Mouse (Mus musculus): Measurements from ENCODE around the gene Ttll3. TPM values are rescaled to one million over a fixed set of nuclear protein-coding genes. Genes with fewer than 3 reads are reported as not detected.

The Ttll3 gene
- polyA plus RNA-seq, 1 experiment: 14.9 TPM

GRCm38 (mm10) chr6:113402094-113402493 lies 13.0 kb downstream of the Ttll3 start:
- peaks cover 2% of the 10 kb centered on the region; the same call in 1 of the 2 replicates for H3K4me1 ChIP-seq (ENCODE audit: control insufficient read depth, insufficient read depth, insufficient read length, low read length)
- peaks cover 27% of the 10 kb centered on the region for H3K36me3 ChIP-seq (ENCODE audit: control insufficient read depth, insufficient read depth, low read length)
- TF ChIP-seq CTCF (IDR thresholded peaks at IDR 0.05; ENCODE audit: extremely low read depth, insufficient read length, insufficient replicate concordance, low read depth, low read length) (no peak), POLR2A (IDR thresholded peaks at IDR 0.05; ENCODE audit: low read depth, low read length) (no peak)
- WGBS: 95% methylated on average over 13 of the region's 13 CpGs
- no peaks in the 10 kb centered on the region for H3K27me3 ChIP-seq (ENCODE audit: control insufficient read depth, insufficient read depth, low read length)
- no peak overlapping the region for H3K4me3 ChIP-seq (ENCODE audit: low read depth, low read length)
- H3K27ac ChIP-seq (ENCODE audit: insufficient read depth, low read depth, low read length): no peak overlapping the region

- WGBS: 60% methylated on average over 12 of the region's 12 CpGs
- Histone ChIP-seq H3K27ac (ENCODE audit: insufficient read depth, low read depth, low read length) (no peak overlapping the region), H3K4me1 (ENCODE audit: control insufficient read depth, insufficient read depth, insufficient read length, low read length) (peaks cover 2% of the 10 kb centered on the region; the same call in 1 of the 2 replicates), H3K4me3 (ENCODE audit: low read depth, low read length) (no peak overlapping the region), H3K27me3 (ENCODE audit: control insufficient read depth, insufficient read depth, low read length) (no peaks in the 10 kb centered on the region), H3K36me3 (ENCODE audit: control insufficient read depth, insufficient read depth, low read length) (peaks cover 29% of the 10 kb centered on the region)
- TF ChIP-seq CTCF (IDR thresholded peaks at IDR 0.05; ENCODE audit: extremely low read depth, insufficient read length, insufficient replicate concordance, low read depth, low read length) (no peak), POLR2A (IDR thresholded peaks at IDR 0.05; ENCODE audit: low read depth, low read length) (no peak)
Measured at GRCm38 (mm10) chr6:113404649-113405448, 15.8 kb downstream of the Ttll3 start.

GRCm38 (mm10) chr6:113405483-113405882 lies 16.4 kb downstream of the Ttll3 start:
- TF ChIP-seq POLR2A (IDR thresholded peaks at IDR 0.05; ENCODE audit: low read depth, low read length) (no peak), CTCF (IDR thresholded peaks at IDR 0.05; ENCODE audit: extremely low read depth, insufficient read length, insufficient replicate concordance, low read depth, low read length) (no peak)
- Histone ChIP-seq H3K4me3 (ENCODE audit: low read depth, low read length) (no peak overlapping the region), H3K27me3 (ENCODE audit: control insufficient read depth, insufficient read depth, low read length) (no peaks in the 10 kb centered on the region), H3K36me3 (ENCODE audit: control insufficient read depth, insufficient read depth, low read length) (peaks cover 24% of the 10 kb centered on the region), H3K4me1 (ENCODE audit: control insufficient read depth, insufficient read depth, insufficient read length, low read length) (peaks cover 2% of the 10 kb centered on the region; the same call in 1 of the 2 replicates), H3K27ac (ENCODE audit: insufficient read depth, low read depth, low read length) (no peak overlapping the region)
- WGBS: 80% methylated on average over 6 of the region's 6 CpGs

GRCm38 (mm10) chr6:113406683-113407082 lies 17.6 kb downstream of the Ttll3 start:
- peaks cover 2% of the 10 kb centered on the region; the same call in 1 of the 2 replicates for H3K4me1 ChIP-seq (ENCODE audit: control insufficient read depth, insufficient read depth, insufficient read length, low read length)
- H3K27me3 ChIP-seq (ENCODE audit: control insufficient read depth, insufficient read depth, low read length): no peaks in the 10 kb centered on the region
- H3K27ac ChIP-seq (ENCODE audit: insufficient read depth, low read depth, low read length): no peak overlapping the region
- H3K4me3 ChIP-seq (ENCODE audit: low read depth, low read length): no peak overlapping the region
- peaks cover 23% of the 10 kb centered on the region for H3K36me3 ChIP-seq (ENCODE audit: control insufficient read depth, insufficient read depth, low read length)
- WGBS: 89% methylated on average over 9 of the region's 9 CpGs
- TF ChIP-seq POLR2A (IDR thresholded peaks at IDR 0.05; ENCODE audit: low read depth, low read length) (no peak), CTCF (IDR thresholded peaks at IDR 0.05; ENCODE audit: extremely low read depth, insufficient read length, insufficient replicate concordance, low read depth, low read length) (0 out of 2 replicates have a peak, but pooled peaks have one; percentile 17)

- no peak for TF ChIP-seq CTCF (IDR thresholded peaks at IDR 0.05; ENCODE audit: extremely low read depth, insufficient read length, insufficient replicate concordance, low read depth, low read length)
- TF ChIP-seq POLR2A (IDR thresholded peaks at IDR 0.05; ENCODE audit: low read depth, low read length): no peak
- 84% methylated on average over 1 of the region's 1 CpGs for WGBS
- H3K27ac ChIP-seq (ENCODE audit: insufficient read depth, low read depth, low read length): no peak overlapping the region
- H3K36me3 ChIP-seq (ENCODE audit: control insufficient read depth, insufficient read depth, low read length): peaks cover 24% of the 10 kb centered on the region
- H3K4me3 ChIP-seq (ENCODE audit: low read depth, low read length): no peak overlapping the region
- H3K4me1 ChIP-seq (ENCODE audit: control insufficient read depth, insufficient read depth, insufficient read length, low read length): no peaks in the 10 kb centered on the region
- H3K27me3 ChIP-seq (ENCODE audit: control insufficient read depth, insufficient read depth, low read length): no peaks in the 10 kb centered on the region
Measured at GRCm38 (mm10) chr6:113410001-113410400, 20.9 kb downstream of the Ttll3 start.

GRCm38 (mm10) chr6:113416416-113416815 lies 27.4 kb downstream of the Ttll3 start:
- Histone ChIP-seq H3K27ac (ENCODE audit: insufficient read depth, low read depth, low read length) (no peak overlapping the region), H3K36me3 (ENCODE audit: control insufficient read depth, insufficient read depth, low read length) (peaks cover 4% of the 10 kb centered on the region; the same call in 1 of the 2 replicates), H3K27me3 (ENCODE audit: control insufficient read depth, insufficient read depth, low read length) (no peaks in the 10 kb centered on the region), H3K4me1 (ENCODE audit: control insufficient read depth, insufficient read depth, insufficient read length, low read length) (peaks cover 8% of the 10 kb centered on the region), H3K4me3 (ENCODE audit: low read depth, low read length) (no peak overlapping the region)
- no peak for TF ChIP-seq POLR2A (IDR thresholded peaks at IDR 0.05; ENCODE audit: low read depth, low read length)
- TF ChIP-seq CTCF (IDR thresholded peaks at IDR 0.05; ENCODE audit: extremely low read depth, insufficient read length, insufficient replicate concordance, low read depth, low read length): no peak
- WGBS: 37% methylated on average over 5 of the region's 5 CpGs

GRCm38 (mm10) chr6:113418441-113419198 lies 29.6 kb downstream of the Ttll3 start:
- WGBS: 8% methylated on average over 16 of the region's 16 CpGs
- H3K27ac ChIP-seq (ENCODE audit: insufficient read depth, low read depth, low read length): peak overlapping the region; percentile 32
- peaks cover 4% of the 10 kb centered on the region; the same call in 1 of the 2 replicates for H3K36me3 ChIP-seq (ENCODE audit: control insufficient read depth, insufficient read depth, low read length)
- peaks cover 8% of the 10 kb centered on the region for H3K4me1 ChIP-seq (ENCODE audit: control insufficient read depth, insufficient read depth, insufficient read length, low read length)
- TF ChIP-seq POLR2A (IDR thresholded peaks at IDR 0.05; ENCODE audit: low read depth, low read length) (no peak), CTCF (IDR thresholded peaks at IDR 0.05; ENCODE audit: extremely low read depth, insufficient read length, insufficient replicate concordance, low read depth, low read length) (no peak)
- no peaks in the 10 kb centered on the region for H3K27me3 ChIP-seq (ENCODE audit: control insufficient read depth, insufficient read depth, low read length)
- H3K4me3 ChIP-seq (ENCODE audit: low read depth, low read length): peak overlapping the region; percentile 78
